Mouse (Mus musculus) liver, embryonic 14.5 days (tissue): Measurements from ENCODE around the gene Prkn. TPM values are rescaled to one million over a fixed set of nuclear protein-coding genes. Genes with fewer than 3 reads are reported as not detected.

Experiments used
- ATAC-seq: fragments of 200-750 bp; cut with Nextera tagmentation; 2 replicates; pipeline ENCODE4 v1.8.0; 2017; ENCODE audit warnings: moderate number of reproducible peaks, mild to moderate bottlenecking, moderate library complexity; ENCODE audit not compliant: insufficient read depth
- DNase-seq, 3 experiments: peaks; one replicate each; pipeline ENCODE4 v3.0.0-alpha.2; 2012 to 2013; ENCODE audit warnings: low read depth in 3 of 3, low spot score in 3 of 3
- H3K27ac ChIP-seq: fragments of 300-500 bp; sonication (generic); 2 replicates; pipeline ENCODE4 v1.5.1; 2014; ENCODE audit warnings: moderate library complexity, mild to moderate bottlenecking, control low read depth, inconsistent platforms
- H3K27me3 ChIP-seq: fragments of 300-500 bp; sonication (generic); 2 replicates; pipeline ENCODE4 v1.6.1; 2014; ENCODE audit warnings: mild to moderate bottlenecking, low read length, moderate library complexity; ENCODE audit not compliant: control insufficient read depth, insufficient read depth
- H3K36me3 ChIP-seq: fragments of 300-500 bp; sonication (generic); replicated peaks from 2 replicates; pipeline ENCODE4 v1.6.1; 2014; ENCODE audit warnings: low read depth; ENCODE audit not compliant: control insufficient read depth, insufficient read depth
- H3K4me1 ChIP-seq, 2 experiments: fragments of 200-500 bp in 1 of 2; fragments of 300-500 bp in 1 of 2; sonication (generic) in 1 of 2; replicated peaks; 2 replicates each; pipeline ENCODE4 v1.6.1; 2012 to 2014; ENCODE audit warnings: antibody characterized with exemption in 1 of 2, inconsistent platforms in 1 of 2, low read length in 1 of 2; ENCODE audit not compliant: control insufficient read depth in 2 of 2, insufficient read depth in 2 of 2
- H3K4me2 ChIP-seq: fragments of 300-500 bp; sonication (generic); 2 replicates; pipeline ENCODE4 v1.6.1; 2014; ENCODE audit warnings: low read depth, mild to moderate bottlenecking, control low read depth, moderate library complexity
- H3K4me3 ChIP-seq, 2 experiments: fragments of 200-500 bp in 1 of 2; fragments of 300-500 bp in 1 of 2; sonication (generic) in 1 of 2; 2 replicates each; pipeline ENCODE4 v1.5.1; 2012 to 2014; ENCODE audit warnings: low read depth in 2 of 2, low read length in 2 of 2, mild to moderate bottlenecking in 2 of 2, control low read depth in 1 of 2, inconsistent platforms in 1 of 2, moderate library complexity in 1 of 2; ENCODE audit not compliant: insufficient read depth in 1 of 2
- H3K9ac ChIP-seq: fragments of 300-500 bp; sonication (generic); replicated peaks from 2 replicates; pipeline ENCODE4 v1.6.1; 2014; ENCODE audit warnings: mild to moderate bottlenecking, control low read depth, moderate library complexity
- H3K9me3 ChIP-seq: fragments of 300-500 bp; sonication (generic); 2 replicates; pipeline ENCODE4 v1.6.1; 2016; ENCODE audit warnings: low read length, mixed read lengths; ENCODE audit not compliant: control insufficient read depth
- CTCF ChIP-seq: IDR thresholded peaks from 2 replicates; pipeline ENCODE4 v1.5.1; 2016; ENCODE audit warnings: antibody characterized with exemption, low read depth, control low read depth
- EP300 ChIP-seq: IDR thresholded peaks from 2 replicates; pipeline ENCODE4 v1.6.1; 2016; ENCODE audit warnings: antibody characterized with exemption, low read depth
- WGBS: fragments of 180-500 bp; shearing (Covaris S2); extraction: QIAGEN DNeasy Blood & Tissue Kit; methylation state at CpG from one replicate; pipeline ENCODE4 v1.1.7; 2014; ENCODE audit not compliant: insufficient replicate concordance; 5-methylcytosine and 5-hydroxymethylcytosine counted together
- polyA plus RNA-seq, 2 experiments: library from polyadenylated mRNA; depleted of rRNA in 1 of 2; stranded (reverse) in 1 of 2; unstranded in 1 of 2; fragments of >200 nt; fragmentation: Nextera tagmentation in 1 of 2; extraction: Ambion mirVana in 1 of 2; gene quantifications; 2 replicates each; pipeline versions ENCODE4 v1.2.1 to v1.2.3; 2012 to 2014

The Prkn gene
- polyA plus RNA-seq, 2 experiments, result 0.17 to 0.61 TPM

DNA sequence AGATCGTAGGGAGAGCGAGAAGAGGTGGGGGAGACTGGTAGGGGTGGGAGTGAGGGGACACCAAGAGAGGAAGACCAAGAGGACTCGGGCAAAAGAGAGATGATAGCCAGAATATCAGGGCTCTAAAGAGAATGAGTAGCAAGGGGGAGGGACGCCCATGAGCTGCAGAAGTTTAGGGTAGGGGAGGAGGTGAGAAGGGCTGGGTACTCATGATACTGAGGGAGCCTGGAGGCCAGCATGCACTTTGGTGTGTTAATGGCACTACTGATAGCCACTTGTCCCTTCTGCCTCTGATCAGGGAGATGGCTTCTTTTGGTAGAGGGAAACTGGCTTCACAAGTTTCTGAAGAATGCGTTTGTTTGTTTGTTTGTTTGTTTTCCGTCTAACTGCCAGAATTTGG, 1264.5 kb downstream of the Prkn start:
- no peak for DNase-seq
- no peaks in the 10 kb centered on the region for H3K36me3 ChIP-seq
- peaks cover 17 to 18% of the 10 kb centered on the region in 2 experiments for H3K4me1 ChIP-seq
- no peak overlapping the region for H3K4me3 ChIP-seq
- peak overlapping the region; percentile 16; the same call in 1 of the 2 replicates for H3K9ac ChIP-seq
- no peaks in the 10 kb centered on the region for H3K9me3 ChIP-seq
- peak; percentile 86 for ATAC-seq
- H3K27ac ChIP-seq, result peak overlapping the region; percentile 53
- WGBS, result 59% methylated on average over 6 of the region's 6 CpGs
- TF ChIP-seq CTCF (no peak), EP300 (no peak)
- H3K4me2 ChIP-seq, result peak overlapping the region; percentile 38; the same call in 1 of the 2 replicates
- H3K27me3 ChIP-seq, result no peaks in the 10 kb centered on the region

DNA sequence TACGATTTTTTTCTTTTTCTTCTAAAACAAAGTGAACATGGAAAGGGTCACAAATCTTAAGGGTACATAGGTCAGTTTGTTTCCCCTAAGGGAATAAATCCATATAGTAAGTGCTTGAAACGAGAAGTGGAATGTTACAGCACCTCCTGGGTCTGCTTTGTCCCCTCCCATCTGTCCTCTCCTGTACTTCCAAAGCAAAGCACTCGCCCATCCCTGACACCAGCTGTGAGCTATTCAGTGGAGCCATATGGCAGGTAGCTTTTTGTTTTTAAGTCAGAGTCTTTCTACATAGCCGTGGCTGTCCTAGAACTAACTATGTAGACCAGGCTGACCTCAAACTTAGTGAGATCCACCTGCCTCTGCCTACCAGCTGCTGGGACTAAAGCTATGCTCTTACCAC, 1266.1 kb downstream of the Prkn start:
- TF ChIP-seq CTCF (no peak), EP300 (no peak)
- Histone ChIP-seq H3K9me3 (no peaks in the 10 kb centered on the region), H3K27me3 (no peaks in the 10 kb centered on the region), H3K9ac (no peak overlapping the region), H3K4me2 (no peak overlapping the region), H3K4me3 (no peak overlapping the region), H3K36me3 (no peaks in the 10 kb centered on the region), H3K4me1 (peaks cover 17 to 18% of the 10 kb centered on the region in 2 experiments), H3K27ac (no peak overlapping the region)
- no peak for DNase-seq
- WGBS, result 62% methylated on average over 4 of the region's 4 CpGs
- no peak for ATAC-seq

Other genes with a start within 250 kb of the Prkn start
- 0.04 TPM in 1 of 2 replicates, not detected in the other for gene Pacrg, start 73 bp upstream of the Prkn start, polyA plus RNA-seq (2012; rRNA removed)
- gene Pacrg, start 73 bp upstream of the Prkn start, polyA plus RNA-seq (2014; fragmentation: Nextera tagmentation; extraction: Ambion mirVana), result not detected in 2 replicates